Mouse (Mus musculus): ENCODE measurements at regions not wholly inside any gene's neighbourhood (a gene's known extent, or its start where the extent isn't known, plus 50 kb on each side); places are given as distances from the start of the nearest gene placed in this dataset.
A peak's percentile ranks its signal among the peaks of the same experiment; 100 is the strongest.

- Histone ChIP-seq H3K4me3 (ENCODE audit: low read depth, low read length) (no peak overlapping the region), H3K9ac (ENCODE audit: low read depth, low read length) (no peak overlapping the region), H3K9me3 (ENCODE audit: control insufficient read depth, low read length) (no peaks in the 10 kb centered on the region), H3K4me2 (replicated peaks; ENCODE audit: low read depth, low read length) (no peak overlapping the region), H3K36me3 (ENCODE audit: control insufficient read depth, insufficient read depth, low read length) (no peaks in the 10 kb centered on the region), H3K27ac (ENCODE audit: low read depth, low read length) (no peak overlapping the region), H3K4me1 (replicated peaks; ENCODE audit: control insufficient read depth, insufficient read depth, low read length) (no peaks in the 10 kb centered on the region), H3K27me3 (ENCODE audit: control insufficient read depth, insufficient read depth, low read length) (no peaks in the 10 kb centered on the region)
- WGBS = 68% methylated on average over 2 of the region's 2 CpGs
- DNase-seq (ENCODE audit: low spot score) (no peak), ATAC-seq (ENCODE audit: low FRiP score) (no peak)
Observed at GRCm38 (mm10) chr9:89532435-89532834, 90.5 kb downstream of the Minar1 start.

GRCm38 (mm10) chr9:89524137-89524536 is 98.8 kb downstream of the Minar1 start:
- Histone ChIP-seq H3K27ac (ENCODE audit: low read depth, low read length) (no peak overlapping the region), H3K36me3 (ENCODE audit: control insufficient read depth, insufficient read depth, low read length) (no peaks in the 10 kb centered on the region), H3K4me3 (ENCODE audit: low read depth, low read length) (no peak overlapping the region), H3K9me3 (ENCODE audit: control insufficient read depth, low read length) (no peaks in the 10 kb centered on the region), H3K4me2 (replicated peaks; ENCODE audit: low read depth, low read length) (no peak overlapping the region), H3K27me3 (ENCODE audit: control insufficient read depth, insufficient read depth, low read length) (no peaks in the 10 kb centered on the region), H3K4me1 (replicated peaks; ENCODE audit: control insufficient read depth, insufficient read depth, low read length) (no peaks in the 10 kb centered on the region), H3K9ac (ENCODE audit: low read depth, low read length) (no peak overlapping the region)
- 93% methylated on average over 1 of the region's 1 CpGs for WGBS
- DNase-seq (ENCODE audit: low spot score) (no peak), ATAC-seq (ENCODE audit: low FRiP score) (no peak)

GRCm38 (mm10) chr9:89523705-89524104 is 99.2 kb downstream of the Minar1 start:
- 65% methylated on average over 3 of the region's 3 CpGs for WGBS
- Histone ChIP-seq H3K27me3 (ENCODE audit: control insufficient read depth, insufficient read depth, low read length) (no peaks in the 10 kb centered on the region), H3K9me3 (ENCODE audit: control insufficient read depth, low read length) (no peaks in the 10 kb centered on the region), H3K36me3 (ENCODE audit: control insufficient read depth, insufficient read depth, low read length) (no peaks in the 10 kb centered on the region), H3K4me2 (replicated peaks; ENCODE audit: low read depth, low read length) (no peak overlapping the region), H3K4me1 (replicated peaks; ENCODE audit: control insufficient read depth, insufficient read depth, low read length) (no peaks in the 10 kb centered on the region), H3K27ac (ENCODE audit: low read depth, low read length) (no peak overlapping the region), H3K9ac (ENCODE audit: low read depth, low read length) (no peak overlapping the region), H3K4me3 (ENCODE audit: low read depth, low read length) (no peak overlapping the region)
- DNase-seq (ENCODE audit: low spot score) (no peak), ATAC-seq (ENCODE audit: low FRiP score) (no peak)

- 94% methylated on average over 6 of the region's 6 CpGs for WGBS
- ATAC-seq (ENCODE audit: low FRiP score) = peak; percentile 50
- no peaks in the 10 kb centered on the region for H3K27me3 ChIP-seq (ENCODE audit: control insufficient read depth, insufficient read depth, low read length)
Observed at GRCm38 (mm10) chr9:89508407-89509101, 114.4 kb downstream of the Minar1 start.

GRCm38 (mm10) chr9:89502083-89502482 is 120.8 kb downstream of the Minar1 start:
- WGBS = 92% methylated on average over 2 of the region's 2 CpGs

More at GRCm38 (mm10) chr9:89508407-89509101, 114.4 kb downstream of the Minar1 start:
- no peaks in the 10 kb centered on the region for H3K36me3 ChIP-seq (ENCODE audit: control insufficient read depth, insufficient read depth, low read length)
- no peak for DNase-seq (ENCODE audit: low spot score)
- no peaks in the 10 kb centered on the region for H3K4me1 ChIP-seq (replicated peaks; ENCODE audit: control insufficient read depth, insufficient read depth, low read length)
- H3K4me2 ChIP-seq (replicated peaks; ENCODE audit: low read depth, low read length) = no peak overlapping the region
- H3K9me3 ChIP-seq (ENCODE audit: control insufficient read depth, low read length) = no peaks in the 10 kb centered on the region
- no peak overlapping the region for H3K9ac ChIP-seq (ENCODE audit: low read depth, low read length)
- H3K27ac ChIP-seq (ENCODE audit: low read depth, low read length) = no peak overlapping the region
- no peak overlapping the region for H3K4me3 ChIP-seq (ENCODE audit: low read depth, low read length)

GRCm38 (mm10) chr9:89497399-89497749 is 125.6 kb downstream of the Minar1 start:
- Histone ChIP-seq H3K27ac (ENCODE audit: low read depth, low read length) (peak overlapping the region; percentile 91), H3K36me3 (ENCODE audit: control insufficient read depth, insufficient read depth, low read length) (no peaks in the 10 kb centered on the region), H3K4me1 (replicated peaks; ENCODE audit: control insufficient read depth, insufficient read depth, low read length) (no peaks in the 10 kb centered on the region), H3K4me3 (ENCODE audit: low read depth, low read length) (no peak overlapping the region), H3K27me3 (ENCODE audit: control insufficient read depth, insufficient read depth, low read length) (no peaks in the 10 kb centered on the region), H3K4me2 (replicated peaks; ENCODE audit: low read depth, low read length) (no peak overlapping the region), H3K9me3 (ENCODE audit: control insufficient read depth, low read length) (no peaks in the 10 kb centered on the region), H3K9ac (ENCODE audit: low read depth, low read length) (no peak overlapping the region)
- ATAC-seq (ENCODE audit: low FRiP score) = peak; percentile 86
- WGBS = 16% methylated on average over 6 of the region's 7 CpGs
- peak; percentile 19 for DNase-seq (ENCODE audit: low spot score)

More at GRCm38 (mm10) chr9:89502083-89502482, 120.8 kb downstream of the Minar1 start:
- H3K27ac ChIP-seq (ENCODE audit: low read depth, low read length) = no peak overlapping the region
- H3K9me3 ChIP-seq (ENCODE audit: control insufficient read depth, low read length) = no peaks in the 10 kb centered on the region
- no peaks in the 10 kb centered on the region for H3K4me1 ChIP-seq (replicated peaks; ENCODE audit: control insufficient read depth, insufficient read depth, low read length)
- no peak overlapping the region for H3K9ac ChIP-seq (ENCODE audit: low read depth, low read length)
- no peak overlapping the region for H3K4me3 ChIP-seq (ENCODE audit: low read depth, low read length)
- no peaks in the 10 kb centered on the region for H3K27me3 ChIP-seq (ENCODE audit: control insufficient read depth, insufficient read depth, low read length)
- no peak overlapping the region for H3K4me2 ChIP-seq (replicated peaks; ENCODE audit: low read depth, low read length)
- ATAC-seq (ENCODE audit: low FRiP score) (no peak), DNase-seq (ENCODE audit: low spot score) (no peak)
- no peaks in the 10 kb centered on the region for H3K36me3 ChIP-seq (ENCODE audit: control insufficient read depth, insufficient read depth, low read length)

- 35% methylated on average over 14 of the region's 14 CpGs for WGBS
- H3K4me2 ChIP-seq (replicated peaks; ENCODE audit: low read depth, low read length) = 0 out of 2 replicates have a peak overlapping the region, but pooled peaks have one; percentile 9
- H3K9ac ChIP-seq (ENCODE audit: low read depth, low read length) = no peak overlapping the region
- peak; percentile 87 for ATAC-seq (ENCODE audit: low FRiP score)
- H3K27me3 ChIP-seq (ENCODE audit: control insufficient read depth, insufficient read depth, low read length) = no peaks in the 10 kb centered on the region
- peak; percentile 57 for DNase-seq (ENCODE audit: low spot score)
- no peak overlapping the region for H3K4me3 ChIP-seq (ENCODE audit: low read depth, low read length)
- H3K36me3 ChIP-seq (ENCODE audit: control insufficient read depth, insufficient read depth, low read length) = no peaks in the 10 kb centered on the region
- H3K4me1 ChIP-seq (replicated peaks; ENCODE audit: control insufficient read depth, insufficient read depth, low read length) = no peaks in the 10 kb centered on the region
- peak overlapping the region; percentile 91 for H3K27ac ChIP-seq (ENCODE audit: low read depth, low read length)
- H3K9me3 ChIP-seq (ENCODE audit: control insufficient read depth, low read length) = no peaks in the 10 kb centered on the region
Observed at GRCm38 (mm10) chr9:89496729-89497398, 126.1 kb downstream of the Minar1 start.

GRCm38 (mm10) chr9:89487601-89488000 is 135.3 kb downstream of the Minar1 start:
- Histone ChIP-seq H3K36me3 (ENCODE audit: control insufficient read depth, insufficient read depth, low read length) (no peaks in the 10 kb centered on the region), H3K4me1 (replicated peaks; ENCODE audit: control insufficient read depth, insufficient read depth, low read length) (no peaks in the 10 kb centered on the region), H3K4me2 (replicated peaks; ENCODE audit: low read depth, low read length) (no peak overlapping the region), H3K9me3 (ENCODE audit: control insufficient read depth, low read length) (no peaks in the 10 kb centered on the region), H3K4me3 (ENCODE audit: low read depth, low read length) (no peak overlapping the region), H3K9ac (ENCODE audit: low read depth, low read length) (no peak overlapping the region), H3K27me3 (ENCODE audit: control insufficient read depth, insufficient read depth, low read length) (no peaks in the 10 kb centered on the region), H3K27ac (ENCODE audit: low read depth, low read length) (no peak overlapping the region)
- 82% methylated on average over 4 of the region's 4 CpGs for WGBS
- ATAC-seq (ENCODE audit: low FRiP score) (no peak), DNase-seq (ENCODE audit: low spot score) (no peak)

- H3K4me3 ChIP-seq (ENCODE audit: low read depth, low read length) = no peak overlapping the region
- H3K4me1 ChIP-seq (replicated peaks; ENCODE audit: control insufficient read depth, insufficient read depth, low read length) = no peaks in the 10 kb centered on the region
- H3K27ac ChIP-seq (ENCODE audit: low read depth, low read length) = no peak overlapping the region
- 77% methylated on average over 3 of the region's 3 CpGs for WGBS
- H3K36me3 ChIP-seq (ENCODE audit: control insufficient read depth, insufficient read depth, low read length) = no peaks in the 10 kb centered on the region
- no peak overlapping the region for H3K9ac ChIP-seq (ENCODE audit: low read depth, low read length)
- ATAC-seq (ENCODE audit: low FRiP score) (no peak), DNase-seq (ENCODE audit: low spot score) (no peak)
- no peak overlapping the region for H3K4me2 ChIP-seq (replicated peaks; ENCODE audit: low read depth, low read length)
- H3K9me3 ChIP-seq (ENCODE audit: control insufficient read depth, low read length) = no peaks in the 10 kb centered on the region
- H3K27me3 ChIP-seq (ENCODE audit: control insufficient read depth, insufficient read depth, low read length) = no peaks in the 10 kb centered on the region
Observed at GRCm38 (mm10) chr9:89479406-89479805, 143.5 kb downstream of the Minar1 start.

All from hindbrain, embryonic 11.5 days (tissue).